Mouse (Mus musculus) layer of hippocampus, adult 8-10 months (tissue): ENCODE measurements around the gene Farp1. TPM values are rescaled to one million over a fixed set of nuclear protein-coding genes. Genes with fewer than 3 reads are reported as not detected.
"Not testable (repeated sequence)": the region's sequence is repeated elsewhere in the genome, so short reads cannot be mapped to it uniquely, and the experiment has no call there.

Source experiments
- DNase-seq, 2 experiments: peaks; one replicate each; pipeline ENCODE4 v3.0.0; 2022; ENCODE audit warnings: low spot score in 2 of 2
- total RNA-seq, 4 experiments: library from RNA; stranded (reverse); gene quantifications; 2 replicates each; pipeline ENCODE4 v1.2.4; 2022

Farp1 gene
- total RNA-seq, 4 experiments from 2014 or later, result 110 to 121 (median 116) TPM

DNA sequence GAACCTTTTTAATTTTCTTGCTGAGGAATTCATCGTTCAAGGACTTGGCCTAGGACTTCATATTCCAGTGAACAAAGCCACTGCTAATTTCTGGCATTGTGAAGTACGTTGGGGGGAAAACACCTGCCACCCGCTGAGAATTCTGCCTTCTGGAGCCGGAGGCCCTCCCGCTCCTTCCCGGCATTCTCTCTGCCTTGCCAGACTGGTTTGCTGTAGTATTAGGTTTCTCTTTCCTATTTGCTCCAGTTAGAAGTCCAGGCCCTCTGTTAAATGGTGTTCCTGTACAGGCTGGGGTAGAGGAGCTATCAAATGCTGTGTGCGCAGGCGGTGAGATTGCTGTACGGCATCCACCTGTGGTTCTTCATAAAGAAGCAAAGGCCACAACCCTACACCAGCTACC is 68.5 kb downstream of the Farp1 start:
- no peak for DNase-seq

DNA sequence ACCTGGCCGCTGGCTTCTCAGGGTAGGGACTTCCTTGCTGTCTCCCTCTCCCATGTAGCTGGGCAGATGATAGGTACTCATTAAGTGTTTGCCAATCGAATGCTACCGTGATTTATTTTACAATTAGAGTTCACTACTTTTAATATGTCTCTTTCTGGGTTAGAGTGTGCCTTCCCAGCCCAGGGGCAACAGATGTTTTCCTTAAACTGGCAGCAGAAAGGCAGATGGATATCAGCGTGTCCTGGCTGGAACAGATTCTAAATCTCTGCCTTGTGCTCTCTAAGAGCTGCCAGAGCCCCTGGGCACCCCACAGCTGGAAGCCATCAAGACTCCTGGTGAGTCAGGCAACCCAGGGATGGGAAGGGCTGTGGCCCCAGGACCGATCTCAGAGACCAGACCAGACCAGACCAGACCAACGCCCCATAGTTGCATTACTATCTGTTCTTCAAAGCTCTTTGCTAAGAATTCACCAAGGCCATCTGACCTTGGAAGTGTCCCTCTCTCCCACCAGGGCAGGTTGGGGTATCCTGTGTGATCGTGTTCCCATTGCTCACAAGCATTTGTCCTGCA is 69.8 kb downstream of the Farp1 start:
- no peak for DNase-seq

DNA sequence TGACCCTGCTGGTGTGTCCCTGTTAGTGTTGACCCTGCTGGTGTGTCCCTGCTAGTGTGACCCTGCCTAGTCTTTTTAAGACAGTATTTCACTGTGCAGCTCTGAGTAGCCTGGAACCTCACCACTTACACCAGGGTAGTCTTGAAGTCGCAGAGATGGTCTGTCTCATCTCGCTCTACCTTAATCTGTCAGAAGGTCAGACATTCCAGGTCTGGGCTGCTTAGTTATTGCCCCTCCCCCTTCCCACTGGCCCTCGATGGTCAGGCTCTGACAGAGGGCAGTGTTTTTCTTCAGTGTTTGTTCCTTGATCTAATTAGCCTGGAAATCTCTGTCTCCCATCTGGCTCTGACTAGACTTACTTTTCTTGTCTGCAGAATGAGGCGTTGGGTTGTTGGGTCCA is 71.9 kb downstream of the Farp1 start:
- no peak for DNase-seq

DNA sequence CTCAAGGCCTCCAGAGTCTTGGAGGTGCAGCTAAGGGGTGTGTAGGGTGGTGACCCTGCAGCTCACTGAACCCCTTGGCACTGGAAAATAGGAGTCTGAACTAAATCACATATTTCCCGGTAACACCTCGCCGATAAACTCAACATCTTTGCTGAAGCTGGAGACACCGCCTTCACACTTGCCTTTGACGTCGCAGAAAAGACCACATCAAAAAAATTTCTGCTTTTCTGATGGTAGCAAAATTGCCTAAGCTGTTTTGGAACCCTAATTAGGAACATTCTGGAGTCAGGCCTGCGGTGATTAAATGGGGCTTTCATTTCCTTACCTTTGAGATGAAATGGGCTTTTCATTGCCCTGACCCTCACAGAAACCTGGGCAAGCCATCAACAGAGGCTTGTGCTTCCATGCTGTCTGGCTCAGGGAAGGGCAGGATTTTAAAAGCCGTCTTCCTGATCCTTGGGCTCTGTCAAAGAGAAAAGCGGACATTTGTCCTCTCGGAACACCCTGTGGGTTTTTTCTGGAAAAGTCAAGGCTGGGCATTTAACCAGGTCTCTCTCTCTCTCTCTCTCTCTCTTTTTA is 72.8 kb downstream of the Farp1 start:
- peak in 1 of 2 experiments; percentile 48 for DNase-seq

DNA sequence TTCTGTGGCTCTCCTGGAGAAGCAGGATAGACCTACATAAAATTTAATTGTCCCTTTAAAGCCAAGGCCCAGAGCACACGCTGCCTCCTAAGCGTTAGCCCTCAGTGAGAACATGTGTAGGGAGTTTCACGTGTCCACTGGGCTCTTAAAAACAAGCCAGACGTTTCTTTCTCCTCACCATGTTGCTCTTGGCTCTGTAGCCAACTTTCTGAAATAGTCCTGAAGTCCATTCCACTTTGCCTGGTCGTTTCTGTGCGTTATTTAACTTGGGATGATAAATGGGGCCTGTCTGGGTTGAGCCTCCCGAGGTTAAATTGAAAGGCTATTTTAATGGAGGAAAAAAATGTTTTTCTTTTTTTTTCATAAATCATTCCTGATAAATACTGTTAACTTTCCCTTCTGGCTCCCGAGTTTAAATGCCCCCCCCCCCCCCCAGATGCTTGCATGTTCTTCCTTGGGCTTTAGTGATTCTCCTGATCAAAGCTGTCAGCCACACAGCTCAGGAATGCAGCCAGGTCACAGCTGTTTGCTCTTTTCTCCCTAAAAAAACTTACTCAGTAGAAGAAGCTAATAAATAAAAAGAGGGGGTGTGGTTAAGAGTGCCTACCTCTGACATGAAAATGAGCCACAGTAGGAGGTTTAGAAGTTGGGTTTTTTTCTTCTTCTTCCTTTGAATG is 73.6 kb downstream of the Farp1 start:
- DNase-seq, result no peak

DNA sequence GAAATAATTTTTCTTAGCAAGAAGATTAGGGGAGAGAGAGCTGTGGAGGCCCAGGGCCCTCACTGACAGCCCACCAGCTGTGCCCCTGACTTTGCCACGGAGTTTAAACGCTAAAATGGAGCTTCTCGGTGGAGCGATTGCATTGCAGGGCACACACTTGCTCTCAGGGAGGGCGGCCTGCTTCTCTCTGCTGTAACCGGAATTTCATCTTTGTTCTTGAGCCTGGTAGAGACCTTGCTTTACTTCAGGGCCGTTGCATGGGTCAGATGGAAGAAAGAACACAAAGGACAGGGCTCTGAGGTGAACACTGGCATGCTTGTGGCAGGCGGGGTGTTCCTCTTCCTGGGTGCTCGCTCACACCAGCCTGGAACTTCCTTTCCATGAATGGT is 74.1 kb downstream of the Farp1 start:
- DNase-seq, result no peak

DNA sequence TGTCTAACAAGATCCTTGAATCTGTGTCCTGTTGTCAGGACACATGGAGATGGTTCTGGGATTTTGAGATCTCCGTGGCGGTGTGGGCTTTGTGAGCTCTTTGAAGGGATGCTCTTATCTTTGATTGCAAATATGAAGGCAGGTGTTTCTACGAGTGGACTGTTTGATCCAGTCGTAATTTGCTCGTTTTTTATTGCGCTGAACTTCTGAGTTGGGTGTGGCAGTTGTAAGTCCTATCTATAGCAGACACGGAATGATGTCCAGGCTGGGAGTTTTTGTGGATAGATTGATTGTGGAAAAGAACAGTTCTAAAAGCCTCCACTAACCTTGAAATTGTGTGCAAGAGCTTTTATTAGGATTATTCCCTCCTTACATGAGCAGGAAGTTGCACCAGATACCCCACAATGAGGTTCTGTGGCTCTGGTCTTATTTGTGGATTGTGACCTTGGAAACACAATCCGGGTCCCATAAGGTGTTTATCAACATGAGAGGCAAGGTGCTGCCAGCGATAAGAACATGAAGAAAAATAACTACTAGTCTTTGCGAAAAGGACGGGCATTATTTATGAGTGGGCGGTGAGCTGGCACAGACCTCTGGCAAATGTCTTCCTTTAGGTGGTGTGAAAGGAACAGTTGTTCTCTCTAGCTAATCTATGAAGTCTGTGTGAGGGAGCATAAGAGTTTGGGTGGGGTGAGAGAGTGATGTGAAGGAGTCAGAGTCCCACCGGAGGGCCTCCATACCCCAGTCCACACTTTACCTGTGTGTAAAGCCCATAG is 75.7 kb downstream of the Farp1 start:
- no peak for DNase-seq

DNA sequence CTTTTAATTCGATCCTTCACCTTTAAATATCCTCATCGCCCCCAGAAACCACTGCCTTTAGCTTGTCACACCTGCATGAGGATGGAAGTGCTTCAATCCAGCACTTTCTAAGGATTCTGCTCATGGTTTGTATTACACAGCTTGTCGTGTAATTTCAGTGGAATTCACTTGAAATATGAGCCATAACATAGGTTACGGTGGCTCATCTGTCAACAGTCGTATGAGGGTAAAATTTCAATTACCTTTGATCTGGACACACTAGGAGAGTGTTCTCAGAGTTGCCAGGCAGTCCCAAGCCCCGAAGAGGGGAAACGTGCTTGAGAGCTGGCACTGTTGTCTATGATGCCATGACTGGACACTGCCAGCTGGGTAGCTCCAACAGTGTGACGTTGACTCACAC is 77.1 kb downstream of the Farp1 start:
- no peak for DNase-seq

DNA sequence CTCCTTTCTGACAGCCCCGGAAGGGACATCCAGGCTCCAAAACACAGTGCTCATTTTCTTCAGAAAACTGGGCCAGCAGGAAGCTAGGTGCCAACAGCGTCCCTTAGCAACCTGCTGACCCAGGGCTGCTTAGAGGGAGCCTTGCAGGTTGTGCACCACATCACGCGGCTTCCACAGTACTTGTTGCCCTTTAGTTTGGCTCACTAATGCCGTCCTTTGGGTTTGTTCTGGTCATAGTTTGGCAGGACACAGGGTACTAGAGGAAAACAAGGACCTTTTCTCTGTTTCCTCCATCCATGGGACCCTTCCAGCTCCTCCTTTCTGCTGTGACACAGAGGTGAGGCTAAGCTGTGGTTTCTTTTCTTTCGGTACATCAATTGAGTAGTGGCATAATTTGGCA is 78.8 kb downstream of the Farp1 start:
- DNase-seq, result peak; percentile 64 to 84

DNA sequence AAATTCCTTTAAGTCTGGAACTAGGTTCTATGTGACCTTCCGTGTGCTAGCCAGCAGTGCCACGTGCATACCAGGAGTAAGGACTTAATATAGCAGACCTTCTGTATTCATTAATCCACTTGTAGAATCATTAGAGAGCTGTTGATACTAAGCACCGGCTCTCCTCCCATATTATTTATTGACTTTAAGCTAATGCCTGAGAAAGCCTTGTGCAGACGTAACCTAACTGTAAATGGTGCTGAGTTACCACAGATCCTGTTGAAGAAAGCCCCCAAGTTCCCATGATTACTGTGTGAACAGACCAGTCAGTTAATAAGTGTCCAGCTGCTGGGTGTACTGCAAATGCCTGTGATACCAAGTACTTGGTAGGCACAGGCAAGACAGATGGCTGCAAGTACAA is 81.7 kb downstream of the Farp1 start:
- no peak for DNase-seq

DNA sequence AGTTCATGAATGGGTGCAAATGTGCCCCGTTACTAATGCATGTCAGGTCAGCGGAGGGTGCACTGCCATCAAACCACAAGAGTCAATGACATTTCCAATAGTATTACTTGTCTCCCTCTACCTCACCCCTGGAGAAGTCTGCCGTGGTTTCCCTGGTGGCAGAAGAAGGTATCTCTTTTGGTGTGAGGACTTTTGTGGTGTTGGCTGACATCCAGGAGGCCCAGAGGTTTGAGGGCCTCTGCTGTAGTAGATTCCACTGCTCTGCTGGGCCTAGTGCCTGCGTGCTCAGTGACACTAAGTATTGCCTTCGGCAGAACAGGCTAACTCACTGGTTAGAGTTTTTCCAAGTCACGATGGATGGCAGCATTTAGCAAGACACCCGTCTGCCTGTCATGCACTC is 83.9 kb downstream of the Farp1 start:
- no peak for DNase-seq

DNA sequence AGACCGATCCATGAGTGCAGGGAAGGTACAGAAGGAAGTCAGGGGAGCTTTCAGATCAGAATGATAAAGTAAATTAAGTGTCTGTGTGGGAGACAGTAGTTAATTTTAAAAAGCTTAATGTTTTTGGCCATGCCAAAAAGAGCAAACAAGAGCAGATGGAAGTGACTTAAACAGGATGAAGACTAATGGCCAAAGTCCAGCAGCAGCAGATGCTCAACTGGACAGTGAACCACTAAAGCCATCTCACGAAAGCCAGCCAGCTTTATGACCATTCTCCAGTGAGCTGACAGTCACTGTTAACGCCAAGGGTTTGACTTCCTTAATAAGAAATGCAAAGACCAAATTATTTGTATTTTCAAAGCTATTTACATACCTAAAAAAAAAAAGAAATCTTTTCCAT is 86.7 kb downstream of the Farp1 start:
- no peak for DNase-seq

DNA sequence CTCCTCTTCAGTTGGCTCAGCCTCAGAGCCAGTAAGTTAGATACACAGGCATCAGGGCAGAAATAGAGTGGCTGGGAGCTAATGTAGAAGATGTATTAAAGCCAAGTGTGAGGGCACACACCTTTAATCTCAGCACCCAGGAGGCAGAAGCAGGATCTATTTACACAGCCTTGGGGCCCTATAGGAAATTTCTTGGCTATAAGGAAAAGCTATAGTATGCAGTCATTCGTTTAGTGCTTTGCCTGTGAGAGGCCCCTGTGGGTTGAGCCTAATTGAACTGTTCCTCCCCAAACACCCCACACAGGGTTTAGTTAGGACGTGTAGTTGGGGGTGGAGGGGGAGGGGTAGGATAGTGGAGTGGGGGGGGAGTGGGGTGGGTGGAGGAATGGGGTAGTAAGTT is 87.9 kb downstream of the Farp1 start:
- no peak for DNase-seq

DNA sequence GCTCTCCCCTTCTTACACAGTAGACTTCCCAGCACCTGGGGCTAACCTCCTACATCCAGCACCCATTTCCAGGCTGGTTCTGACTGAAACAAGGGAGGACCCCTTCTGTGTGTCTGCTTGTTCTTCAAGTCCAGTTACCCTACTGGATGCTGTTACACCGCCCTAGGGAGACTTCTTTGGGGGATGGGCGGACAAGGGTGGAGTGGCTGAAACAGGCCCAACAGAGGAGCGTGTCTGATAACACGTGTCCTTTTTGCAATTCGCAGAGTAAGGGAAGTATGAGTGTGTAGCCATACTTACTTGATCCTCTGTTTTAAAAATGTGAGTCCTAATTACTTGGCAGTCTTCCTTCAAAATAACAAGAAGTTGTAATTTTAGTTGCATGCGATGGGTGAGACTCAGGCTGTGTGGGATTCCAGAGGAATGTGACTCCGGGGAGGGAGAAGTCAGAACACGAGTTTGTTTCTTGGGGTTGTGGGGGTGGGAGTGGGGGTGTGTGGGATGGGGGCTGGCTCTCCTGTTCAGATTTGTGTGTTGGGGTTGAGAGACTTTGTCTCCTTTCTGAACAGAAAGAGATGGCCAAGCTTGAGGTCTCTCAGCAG is 89.5 kb downstream of the Farp1 start:
- no peak for DNase-seq

DNA sequence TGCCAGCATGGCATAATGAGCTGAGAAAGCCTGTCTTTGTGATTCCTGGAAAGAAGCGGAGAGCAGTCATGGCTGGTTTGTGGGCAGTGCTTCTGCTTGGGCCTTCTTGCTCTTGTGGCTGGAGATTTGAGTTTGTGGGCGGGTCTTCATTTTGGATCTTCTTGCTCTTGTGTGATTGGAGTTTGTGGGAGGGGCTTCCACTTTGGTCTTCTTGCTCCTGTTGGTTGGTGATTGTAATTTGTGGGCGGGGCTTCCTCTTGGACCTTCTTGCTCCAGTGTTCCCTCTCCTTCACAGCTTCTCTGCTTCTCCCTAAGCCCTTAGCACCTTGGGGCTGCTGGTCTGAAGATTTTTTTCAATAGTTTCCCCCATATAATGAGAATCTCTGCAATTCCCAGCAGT is 90.7 kb downstream of the Farp1 start:
- DNase-seq, result no peak

DNA sequence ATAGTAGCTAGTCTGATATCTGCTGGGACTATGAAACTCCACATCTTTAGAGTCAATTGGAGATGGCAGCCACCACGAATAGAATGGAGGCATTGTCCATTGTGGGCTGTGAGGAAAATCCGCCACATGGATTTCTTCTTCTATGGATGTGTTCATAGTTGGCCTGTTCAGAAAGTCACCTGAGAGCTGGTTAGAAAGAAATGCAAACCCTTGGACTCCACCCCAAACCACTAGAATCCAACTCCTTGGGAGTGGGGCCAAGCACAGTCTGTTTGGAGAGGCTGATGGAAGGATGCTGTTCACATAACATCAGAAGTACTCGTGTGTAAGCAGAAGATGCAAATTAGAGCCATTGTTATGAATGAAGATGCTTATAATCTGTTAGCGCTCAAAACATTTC is 91.3 kb downstream of the Farp1 start:
- DNase-seq, result no peak

DNA sequence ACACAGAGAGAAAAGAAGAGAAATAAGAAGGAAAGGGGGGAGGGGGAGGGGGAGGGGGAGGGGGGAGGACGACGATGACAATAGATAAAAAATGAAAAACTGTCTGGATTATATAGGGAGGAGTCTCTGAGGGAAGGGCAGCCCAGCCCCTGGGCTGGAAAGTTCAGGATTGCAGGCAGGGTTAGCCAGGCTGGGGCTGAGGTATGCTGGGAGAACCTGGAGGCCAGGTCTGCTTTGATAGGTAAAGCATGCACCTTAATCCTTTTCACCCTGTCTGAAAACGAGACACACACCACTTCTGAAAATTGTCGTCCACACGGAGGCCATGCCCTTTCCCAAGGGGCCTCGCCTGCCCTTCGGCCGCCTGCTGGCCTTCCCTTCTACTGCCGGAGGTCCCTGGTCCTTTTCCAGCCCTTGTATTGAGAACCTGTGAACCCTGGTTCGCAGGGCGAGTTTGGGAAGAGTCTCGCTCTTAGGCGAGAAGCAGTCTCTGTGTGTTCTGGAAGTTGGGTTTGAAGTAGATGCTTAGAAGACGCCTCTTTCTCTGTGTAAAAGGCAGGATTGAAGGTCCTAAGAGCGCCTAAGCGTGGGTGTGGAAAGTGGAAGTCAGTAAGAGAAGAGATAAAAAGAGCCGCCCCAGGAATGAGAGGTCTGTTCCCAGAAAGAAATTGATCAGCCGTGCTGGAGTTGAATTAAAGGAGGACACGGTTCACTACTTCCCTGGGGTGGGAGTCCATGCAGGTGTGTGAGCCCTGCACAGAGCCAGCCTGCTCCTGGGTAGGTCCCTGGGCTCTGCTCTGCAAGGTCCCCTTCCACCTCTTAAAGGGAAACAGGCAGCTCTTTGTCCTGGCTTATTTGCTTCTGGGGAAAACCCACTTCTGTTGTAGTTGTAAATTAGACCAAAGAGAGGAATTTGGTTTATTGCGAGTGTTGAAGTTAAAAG is 94.1 kb downstream of the Farp1 start:
- DNase-seq, result no peak

DNA sequence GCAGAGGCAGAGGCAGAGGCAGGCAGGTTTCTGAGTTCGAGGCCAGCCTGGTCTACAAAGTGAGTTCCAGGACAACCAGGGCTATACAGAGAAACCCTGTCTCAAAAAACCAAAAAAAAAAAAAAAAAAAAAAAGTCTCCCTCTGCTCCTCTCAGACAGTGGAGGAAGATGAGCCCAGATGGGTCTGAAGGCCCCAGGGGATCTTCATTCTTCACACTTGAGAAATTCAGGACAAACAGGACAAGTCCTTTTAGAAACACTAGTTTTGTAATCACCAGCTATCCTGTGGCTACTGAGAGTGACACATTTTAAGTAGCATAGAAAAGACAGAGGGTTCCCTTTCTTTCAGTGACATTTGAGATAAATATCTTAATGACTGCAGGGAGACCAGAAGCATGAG is 95.4 kb downstream of the Farp1 start:
- DNase-seq, result not testable (repeated sequence)

DNA sequence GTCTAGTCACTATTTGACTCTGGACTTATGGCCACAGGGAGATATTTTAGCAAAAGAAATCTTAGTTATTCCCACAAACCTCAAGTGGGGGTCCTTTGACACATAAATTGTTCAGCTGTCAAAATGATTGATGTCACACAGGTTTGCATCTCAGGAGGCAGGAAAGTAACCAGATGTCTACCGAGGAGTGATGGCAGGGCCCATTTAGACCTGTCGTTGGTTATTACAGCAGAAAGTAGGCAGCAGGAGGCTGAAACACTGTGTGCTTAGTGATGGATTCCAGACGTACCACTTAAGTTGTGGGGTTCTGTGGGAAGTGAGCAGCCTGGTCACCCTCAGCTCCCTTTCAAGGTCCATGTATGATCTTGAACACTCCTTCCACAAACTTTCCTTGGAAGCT is 99.4 kb downstream of the Farp1 start:
- DNase-seq, result no peak

DNA sequence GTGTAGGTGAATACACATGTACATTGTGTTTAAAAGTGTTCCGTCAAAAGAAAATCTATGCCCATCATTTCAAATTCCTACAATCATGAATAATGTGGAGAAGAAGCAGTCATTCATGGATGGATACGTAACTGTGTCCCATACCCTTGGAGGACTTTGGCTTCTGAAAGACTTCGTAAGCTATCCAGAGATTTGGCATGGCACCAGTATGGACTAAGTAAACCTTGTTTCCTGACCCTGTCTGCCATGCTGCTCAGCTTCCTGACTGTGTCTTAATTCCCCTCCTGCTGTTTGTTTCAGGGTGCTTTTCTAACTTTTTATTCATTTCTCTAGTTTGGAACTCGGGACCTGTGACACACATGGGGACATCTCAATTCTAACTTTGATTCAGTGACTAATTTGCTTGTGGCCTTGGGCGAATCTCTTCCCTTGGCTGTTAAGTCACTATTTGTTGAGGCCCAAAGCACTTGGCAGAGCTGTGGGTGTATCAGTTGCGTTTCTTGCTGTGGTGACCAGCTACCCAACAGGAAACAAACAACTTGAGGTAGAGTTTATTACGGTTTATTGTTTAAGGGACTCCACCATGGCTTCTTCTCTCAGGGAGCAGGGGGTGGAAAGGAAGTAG is 108.9 kb downstream of the Farp1 start:
- no peak for DNase-seq

DNA sequence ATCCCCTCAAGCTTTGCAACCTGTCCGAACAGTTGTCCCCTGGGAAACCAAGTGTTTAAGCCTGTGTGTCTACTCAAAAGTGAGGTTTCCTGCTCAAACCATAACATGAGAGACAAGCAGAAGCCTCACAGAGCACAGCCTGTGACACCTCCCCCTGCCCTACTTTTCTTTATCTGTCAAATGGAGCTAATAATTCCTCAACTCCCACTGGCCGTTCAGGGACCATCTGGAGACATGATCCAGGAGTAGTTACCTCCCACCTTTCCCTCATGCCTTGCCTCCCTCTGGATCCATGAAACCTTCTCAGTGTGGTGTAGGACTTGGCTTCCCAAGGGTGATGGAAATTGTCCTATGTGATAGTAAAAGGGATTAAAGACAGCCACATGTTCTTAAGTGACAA is 109.5 kb downstream of the Farp1 start:
- DNase-seq, result no peak
